Mouse (Mus musculus): ENCODE results near the gene Slc19a1.
A peak's percentile ranks its signal among the peaks of the same experiment; 100 is the strongest.

Slc19a1 gene

GRCm38 (mm10) chr10:77097006-77097889 lies 65.2 kb downstream of the Slc19a1 start:
- peak; percentile 66 for DNase-seq (ENCODE audit: low read depth)

- peak; percentile 49 for DNase-seq (ENCODE audit: low read depth)
Measured at GRCm38 (mm10) chr10:77097890-77098200, 65.8 kb downstream of the Slc19a1 start.

- DNase-seq (ENCODE audit: low read depth) = no peak
Measured at GRCm38 (mm10) chr10:77098619-77099018, 66.6 kb downstream of the Slc19a1 start.

- DNase-seq (ENCODE audit: low read depth) = no peak
Measured at GRCm38 (mm10) chr10:77099777-77100176, 67.7 kb downstream of the Slc19a1 start.

- DNase-seq (ENCODE audit: low read depth) = no peak
Measured at GRCm38 (mm10) chr10:77103689-77104088, 71.6 kb downstream of the Slc19a1 start.

- no peak for DNase-seq (ENCODE audit: low read depth)
Measured at GRCm38 (mm10) chr10:77104327-77104726, 72.3 kb downstream of the Slc19a1 start.

- no peak for DNase-seq (ENCODE audit: low read depth)
Measured at GRCm38 (mm10) chr10:77108106-77108505, 76.1 kb downstream of the Slc19a1 start.

- DNase-seq (ENCODE audit: low read depth) = no peak
Measured at GRCm38 (mm10) chr10:77110010-77110409, 78.0 kb downstream of the Slc19a1 start.
